Comparison of ENCODE assay signal across 15 mouse cellular contexts in the genomic region with DNA sequence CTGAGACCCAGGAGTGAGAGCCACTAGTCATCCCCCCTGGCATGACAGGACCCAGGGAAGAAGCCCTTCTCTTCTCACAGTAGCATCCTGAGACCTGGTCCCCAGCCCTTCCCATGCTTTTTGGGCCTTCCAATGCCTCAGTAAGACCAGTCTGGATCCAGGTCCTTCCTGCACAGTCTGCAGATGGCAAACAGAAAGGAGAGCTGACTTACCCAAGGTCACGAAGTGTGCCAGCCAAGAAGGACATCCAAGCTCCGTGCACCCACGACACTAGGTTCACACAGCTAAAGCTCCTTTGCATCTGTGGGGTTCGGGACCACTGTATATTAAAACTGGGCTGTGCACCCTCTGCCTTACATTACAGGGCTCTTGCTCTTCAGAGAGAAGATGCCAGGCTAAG.
DNase-seq lines count a peak whose midpoint lies in the region; TF ChIP-seq lines count a peak whose summit lies in the region.
"Had no signal": no experiment of that assay in that cellular context is flagged by ENCODE, and none has a peak within 500 bp of the region (broad histone marks: within the 10 kb centered on the region; RNA-seq: fewer than 3 reads in every experiment).

No protein-coding gene starts in this region.

- 53% methylated on average over 4 of the region's 4 CpGs for WGBS in cerebellum, adult 2 months

- peak; percentile 49 for DNase-seq in adrenal gland, adult 2 months
- no peak for DNase-seq in adrenal gland, postnatal 4 days (ENCODE audit: low spot score in 2 of 2)
- no peak for DNase-seq in cerebellum, adult 2 months
- DNase-seq in cerebellum, postnatal 4 days (ENCODE audit: low spot score in 2 of 2), result no peak
- DNase-seq: adrenal gland, postnatal 36 days; cerebellum, adult 11 months; cerebellum, adult 18-20 months; cerebellum, adult 9-10 months; cerebellum, postnatal 25 days; embryo, embryonic 11 days had no signal

- no peak for TF ChIP-seq CTCF in cerebellum, adult 2 months (IDR thresholded peaks at IDR 0.05; ENCODE audit: borderline replicate concordance, insufficient read depth, low read depth, low read length)

- peak overlapping the region; percentile 35; the same call in 1 of the 2 replicates for H3K27ac ChIP-seq in cerebellum, adult 2 months (ENCODE audit: insufficient read depth, low read length)
- H3K27ac ChIP-seq: embryonic facial prominence, embryonic 13.5 days; embryonic facial prominence, embryonic 15.5 days; forebrain, embryonic 10.5 days; forebrain, embryonic 12.5 days had no signal

- peaks cover 49% of the 10 kb centered on the region for H3K4me1 ChIP-seq in cerebellum, adult 2 months (ENCODE audit: control insufficient read depth, insufficient read depth, low read length)
- H3K4me1 ChIP-seq: forebrain, embryonic 12.5 days had no signal

- H3K27me3 ChIP-seq in cerebellum, adult 2 months (ENCODE audit: control insufficient read depth, insufficient read depth, low read length), result no peaks in the 10 kb centered on the region
- H3K27me3 ChIP-seq: embryonic facial prominence, embryonic 13.5 days; embryonic facial prominence, embryonic 15.5 days; forebrain, embryonic 12.5 days had no signal

- TF ChIP-seq POLR2A in cerebellum, adult 2 months (IDR thresholded peaks at IDR 0.05; ENCODE audit: borderline replicate concordance, insufficient read depth, low read length), result no peak

- no peak overlapping the region for H3K4me3 ChIP-seq in cerebellum, adult 2 months (replicated peaks; ENCODE audit: insufficient read depth, low read depth, low read length)
- H3K4me3 ChIP-seq: embryonic facial prominence, embryonic 13.5 days; embryonic facial prominence, embryonic 15.5 days; erythroblast, embryonic 14.5 days; forebrain, embryonic 10.5 days; forebrain, embryonic 12.5 days had no signal
